Mouse (Mus musculus) T-helper 17 cell (primary cell): ENCODE data around the gene Greb1.

Experiments
- in situ Hi-C, 2 experiments: fragments of 300-600 bp; cut with MboI, MseI; formaldehyde crosslinking; loops; 1 replicate in 1 of 2; 2 replicates in 1 of 2; pipeline ENCODE4 v1.15.1; 2025; ENCODE audit warnings: high pct_unique_total_duplicates in 2 of 2

The Greb1 gene

GRCm38 (mm10) chr12:16639078-16639771, 161.5 kb downstream of the Greb1 start:
- in situ Hi-C loops: loop anchor here in 1 of 2 experiments (5.0 to 10.0 kb wide), 2 partner anchors 72 to 1104 kb away; no protein-coding TSS in a partner anchor

GRCm38 (mm10) chr12:16635816-16636215, 164.9 kb downstream of the Greb1 start:
- in situ Hi-C loops: loop anchor here in 1 of 2 experiments (5.0 to 10.0 kb wide), 2 partner anchors 69 to 1101 kb away; no protein-coding TSS in a partner anchor

GRCm38 (mm10) chr12:16634075-16634813, 166.4 kb downstream of the Greb1 start:
- in situ Hi-C loops: loop anchor here (5.0 to 10.0 kb wide), 2 partner anchors 67 to 1099 kb away; no protein-coding TSS in a partner anchor

- in situ Hi-C loops: loop anchor here (5.0 to 10.0 kb wide), 2 partner anchors 66 to 1098 kb away; no protein-coding TSS in a partner anchor
Observed at GRCm38 (mm10) chr12:16633235-16633634, 167.5 kb downstream of the Greb1 start.

GRCm38 (mm10) chr12:16631423-16631822, 169.3 kb downstream of the Greb1 start:
- in situ Hi-C loops: loop anchor here (5.0 to 10.0 kb wide), 2 partner anchors 64 to 1097 kb away; no protein-coding TSS in a partner anchor

- in situ Hi-C loops: loop anchor here (5.0 to 10.0 kb wide), 2 partner anchors 64 to 1096 kb away; no protein-coding TSS in a partner anchor
Observed at GRCm38 (mm10) chr12:16630866-16631185, 169.9 kb downstream of the Greb1 start.

- in situ Hi-C loops: loop anchor here (5.0 to 10.0 kb wide), 2 partner anchors 63 to 1096 kb away; no protein-coding TSS in a partner anchor
Observed at GRCm38 (mm10) chr12:16630152-16630865, 170.4 kb downstream of the Greb1 start.
